Mouse (Mus musculus) G1E (cell line): ENCODE results near the gene Nfe2l1.
"Not testable (repeated sequence)": the region's sequence is repeated elsewhere in the genome, so short reads cannot be mapped to it uniquely, and the experiment has no call there.

Experiments
- CTCF ChIP-seq: IDR thresholded peaks from 2 replicates; pipeline ENCODE4 v1.5.1; 2012; ENCODE audit warnings: low read depth, low read length, inconsistent platforms, mixed read lengths
- GATA1 ChIP-seq: IDR thresholded peaks from 2 replicates; pipeline ENCODE4 v1.6.1; 2012; ENCODE audit warnings: borderline replicate concordance, low read length, inconsistent platforms, mixed read lengths
- GATA2 ChIP-seq: IDR thresholded peaks from 2 replicates; pipeline ENCODE4 v1.6.1; 2012; ENCODE audit warnings: low read depth, low read length, inconsistent platforms, borderline replicate concordance
- POLR2AphosphoS5 ChIP-seq: IDR thresholded peaks from 2 replicates; pipeline ENCODE4 v1.6.1; 2012; ENCODE audit warnings: low read depth, low read length, inconsistent platforms; ENCODE audit not compliant: insufficient replicate concordance
- TAL1 ChIP-seq: conservative IDR thresholded peaks from 2 replicates; pipeline ENCODE4 v1.6.1; 2012; ENCODE audit warnings: low read depth, low read length, inconsistent platforms, mixed read lengths

- not testable (repeated sequence) for TF ChIP-seq CTCF, GATA1, TAL1, POLR2AphosphoS5, GATA2
These were observed 18.6 kb downstream of the Nfe2l1 start for GRCm38 (mm10) chr11:96811188-96811587.
